Mouse (Mus musculus) limb, embryonic 11.5 days (tissue): ENCODE measurements at regions not wholly inside any gene's neighbourhood (a gene's known extent, or its start where the extent isn't known, plus 50 kb on each side); places are given as distances from the start of the nearest gene placed in this dataset.

Experiments used
- ATAC-seq: fragments of 200-750 bp; cut with Nextera tagmentation; 2 replicates; pipeline ENCODE4 v1.8.0; 2017; ENCODE audit warnings: low read depth; ENCODE audit not compliant: insufficient number of reproducible peaks, low FRiP score, low TSS enrichment
- DNase-seq: peaks from one replicate; pipeline ENCODE4 v3.0.0-alpha.2; 2015; ENCODE audit warnings: low spot score
- H3K27ac ChIP-seq: fragments of 300-500 bp; sonication (generic); replicated peaks from 2 replicates; pipeline ENCODE4 v1.5.1; 2014; ENCODE audit warnings: low read depth, mild to moderate bottlenecking, low read length
- H3K27me3 ChIP-seq: fragments of 300-500 bp; sonication (generic); 2 replicates; pipeline ENCODE4 v1.6.1; 2014; ENCODE audit warnings: mild to moderate bottlenecking, low read length, mixed read lengths; ENCODE audit not compliant: control insufficient read depth, insufficient read depth
- H3K36me3 ChIP-seq: fragments of 300-500 bp; sonication (generic); 2 replicates; pipeline ENCODE4 v1.6.1; 2014; ENCODE audit warnings: mild to moderate bottlenecking, low read length, moderate library complexity, mixed read lengths; ENCODE audit not compliant: control insufficient read depth, insufficient read depth
- H3K4me1 ChIP-seq: fragments of 300-500 bp; sonication (generic); 2 replicates; pipeline ENCODE4 v1.6.1; 2014; ENCODE audit warnings: low read length, mixed read lengths; ENCODE audit not compliant: control insufficient read depth, insufficient read depth
- H3K4me2 ChIP-seq: fragments of 300-500 bp; sonication (generic); 2 replicates; pipeline ENCODE4 v1.6.1; 2014; ENCODE audit warnings: low read depth, mild to moderate bottlenecking, moderate library complexity; ENCODE audit not compliant: severe bottlenecking
- H3K4me3 ChIP-seq: fragments of 300-500 bp; sonication (generic); 2 replicates; pipeline ENCODE4 v1.5.1; 2014; ENCODE audit warnings: low read depth, low read length
- H3K9ac ChIP-seq: fragments of 300-500 bp; sonication (generic); 2 replicates; pipeline ENCODE4 v1.6.1; 2014; ENCODE audit warnings: mild to moderate bottlenecking, low read length
- H3K9me3 ChIP-seq: fragments of 300-500 bp; sonication (generic); 2 replicates; pipeline ENCODE4 v1.6.1; 2016; ENCODE audit warnings: low read length; ENCODE audit not compliant: control insufficient read depth
- WGBS: fragments of 180-500 bp; shearing (Covaris S2); extraction: QIAGEN DNeasy Blood & Tissue Kit; methylation state at CpG from one replicate; pipeline ENCODE4 v1.1.7; 2014; 5-methylcytosine and 5-hydroxymethylcytosine counted together

DNA sequence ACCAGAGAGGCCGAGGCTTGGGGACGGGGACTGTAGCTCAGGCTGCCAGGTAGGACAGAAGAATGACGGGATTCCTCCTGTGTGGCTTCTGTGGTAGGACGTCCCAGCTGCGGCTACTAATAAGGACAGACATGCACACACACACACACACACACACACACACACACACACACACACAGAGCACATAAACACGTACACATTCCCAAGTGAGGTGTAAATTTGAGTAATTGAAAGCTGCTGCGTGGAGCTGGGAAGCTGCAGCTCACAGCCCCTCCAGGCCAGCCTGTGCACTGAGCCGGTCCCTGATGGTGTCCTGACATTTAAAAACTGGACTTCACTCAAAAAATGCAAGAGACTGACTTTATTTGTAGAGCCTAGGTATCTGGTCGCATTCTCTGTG lies 139.3 kb downstream of the Bmp7 start:
- Histone ChIP-seq H3K27ac (no peak overlapping the region; the same call in 1 of the 2 replicates), H3K4me1 (peaks cover 21% of the 10 kb centered on the region), H3K4me3 (no peak overlapping the region), H3K36me3 (no peaks in the 10 kb centered on the region), H3K9ac (no peak overlapping the region), H3K4me2 (no peak overlapping the region), H3K27me3 (no peaks in the 10 kb centered on the region), H3K9me3 (no peaks in the 10 kb centered on the region; the same call in 1 of the 2 replicates)
- DNase-seq (no peak), ATAC-seq (0 out of 2 replicates have a peak, but pooled peaks have one; percentile 24)
- 28% methylated on average over 9 of the region's 9 CpGs for WGBS

DNA sequence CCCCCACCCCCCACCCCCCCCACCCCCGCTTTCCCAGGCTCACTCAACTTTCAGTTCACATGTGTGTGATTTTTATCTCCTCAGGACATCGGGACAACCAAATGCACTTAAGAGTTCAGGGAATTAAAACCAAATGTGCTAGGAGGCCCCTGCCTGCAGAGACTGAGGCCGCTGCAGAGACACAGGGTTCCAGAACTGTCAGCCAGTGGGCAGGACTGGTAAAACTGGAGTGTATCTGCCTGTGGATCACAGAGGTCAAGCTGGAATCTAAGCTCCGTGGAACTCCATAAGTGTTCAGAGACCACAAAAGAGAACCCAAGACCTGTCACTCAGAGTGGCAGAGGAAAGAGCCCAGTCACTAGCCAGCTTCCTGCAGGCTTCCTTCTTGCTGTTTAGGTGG lies 138.3 kb downstream of the Bmp7 start:
- Histone ChIP-seq H3K36me3 (no peaks in the 10 kb centered on the region), H3K27ac (no peak overlapping the region), H3K27me3 (no peaks in the 10 kb centered on the region), H3K4me3 (no peak overlapping the region), H3K9me3 (no peaks in the 10 kb centered on the region; the same call in 1 of the 2 replicates), H3K4me2 (peak overlapping the region; percentile 17; the same call in 1 of the 2 replicates), H3K4me1 (peaks cover 21% of the 10 kb centered on the region), H3K9ac (no peak overlapping the region)
- DNase-seq (peak; percentile 53), ATAC-seq (no peak)
- WGBS = 13% methylated on average over 3 of the region's 4 CpGs

DNA sequence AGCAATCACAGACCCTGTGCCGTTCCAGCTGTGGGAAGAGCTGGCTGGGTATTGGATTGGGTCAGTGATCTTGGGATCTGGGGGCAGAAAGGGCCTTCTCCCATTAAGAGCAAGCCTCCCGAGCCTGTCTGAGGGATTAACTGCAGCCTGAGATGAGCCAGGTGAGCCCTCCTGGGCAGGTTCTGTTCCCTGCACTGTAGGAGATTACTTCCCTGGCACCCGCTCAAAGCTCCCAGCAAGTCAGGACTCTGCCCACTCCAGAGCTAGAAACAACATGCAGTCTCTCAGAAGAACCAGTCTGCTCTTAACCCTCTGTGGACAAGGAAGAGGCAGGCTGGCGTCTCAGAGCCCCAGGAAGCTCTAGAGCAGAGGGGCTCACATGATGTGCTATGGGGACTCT lies 132.7 kb downstream of the Bmp7 start:
- no peaks in the 10 kb centered on the region; the same call in 1 of the 2 replicates for H3K9me3 ChIP-seq
- 61% methylated on average over 4 of the region's 4 CpGs for WGBS
- H3K4me3 ChIP-seq = no peak overlapping the region

DNA sequence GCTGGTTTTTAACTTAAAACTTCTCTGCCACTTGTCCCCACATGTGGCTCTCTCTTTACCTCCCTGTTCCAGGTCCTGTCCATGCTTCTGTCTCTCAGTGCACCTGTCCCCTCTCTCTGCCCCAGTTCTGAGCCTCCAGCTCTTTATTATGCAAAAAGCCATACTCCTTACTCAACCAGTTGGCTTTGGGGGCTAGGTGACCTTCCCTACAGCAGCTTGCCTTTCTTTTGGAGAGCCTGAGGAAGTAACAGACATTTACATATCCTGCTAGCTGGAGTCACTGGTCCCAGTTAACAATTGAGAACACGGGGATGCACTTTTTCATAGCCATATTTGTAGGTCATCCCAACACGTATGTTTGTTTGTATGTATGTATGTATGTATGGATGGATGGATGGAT lies 130.8 kb downstream of the Bmp7 start:
- ATAC-seq = no peak
- DNase-seq = no peak
- WGBS = 89% methylated on average over 2 of the region's 2 CpGs
- Histone ChIP-seq H3K4me3 (no peak overlapping the region), H3K27ac (no peak overlapping the region), H3K9me3 (no peaks in the 10 kb centered on the region), H3K4me2 (no peak overlapping the region), H3K9ac (no peak overlapping the region), H3K27me3 (0 out of 2 replicates have a peak, but pooled peaks cover 5% of the 10 kb centered on the region), H3K36me3 (no peaks in the 10 kb centered on the region), H3K4me1 (peaks cover 7% of the 10 kb centered on the region; the same call in 1 of the 2 replicates)

More for the DNA sequence above, 132.7 kb downstream of the Bmp7 start:
- DNase-seq (no peak), ATAC-seq (no peak)
- H3K4me1 ChIP-seq = peaks cover 7% of the 10 kb centered on the region; the same call in 1 of the 2 replicates
- H3K27me3 ChIP-seq = 0 out of 2 replicates have a peak, but pooled peaks cover 5% of the 10 kb centered on the region
- H3K4me2 ChIP-seq = no peak overlapping the region
- H3K36me3 ChIP-seq = no peaks in the 10 kb centered on the region
- H3K27ac ChIP-seq = no peak overlapping the region
- no peak overlapping the region for H3K9ac ChIP-seq

DNA sequence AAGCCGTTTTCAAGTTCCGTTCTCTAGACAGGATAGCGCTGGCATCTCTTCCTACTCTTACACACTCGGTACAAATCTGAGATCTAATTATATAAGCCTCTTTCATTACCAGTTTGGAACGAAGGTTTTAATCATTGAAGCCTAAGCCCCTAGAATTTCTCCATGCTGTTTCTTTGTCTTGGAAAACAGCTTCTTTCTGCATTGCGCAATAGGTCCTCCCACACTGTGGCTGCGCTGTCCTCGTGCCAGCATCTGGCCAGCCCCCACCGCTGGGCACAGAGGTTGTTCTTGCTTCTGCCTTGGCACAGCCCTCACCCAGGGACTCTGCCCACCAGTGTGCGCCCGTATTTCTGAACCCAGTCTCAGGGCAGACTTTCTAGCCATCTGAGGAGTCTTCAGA lies 126.8 kb downstream of the Bmp7 start:
- H3K36me3 ChIP-seq = no peaks in the 10 kb centered on the region
- ATAC-seq (no peak), DNase-seq (no peak)
- WGBS = 89% methylated on average over 11 of the region's 11 CpGs
- H3K9ac ChIP-seq = no peak overlapping the region
- H3K9me3 ChIP-seq = no peaks in the 10 kb centered on the region
- no peak overlapping the region for H3K4me3 ChIP-seq
- peaks cover 7% of the 10 kb centered on the region; the same call in 1 of the 2 replicates for H3K4me1 ChIP-seq
- no peaks in the 10 kb centered on the region for H3K27me3 ChIP-seq
- no peak overlapping the region for H3K27ac ChIP-seq
- no peak overlapping the region for H3K4me2 ChIP-seq

DNA sequence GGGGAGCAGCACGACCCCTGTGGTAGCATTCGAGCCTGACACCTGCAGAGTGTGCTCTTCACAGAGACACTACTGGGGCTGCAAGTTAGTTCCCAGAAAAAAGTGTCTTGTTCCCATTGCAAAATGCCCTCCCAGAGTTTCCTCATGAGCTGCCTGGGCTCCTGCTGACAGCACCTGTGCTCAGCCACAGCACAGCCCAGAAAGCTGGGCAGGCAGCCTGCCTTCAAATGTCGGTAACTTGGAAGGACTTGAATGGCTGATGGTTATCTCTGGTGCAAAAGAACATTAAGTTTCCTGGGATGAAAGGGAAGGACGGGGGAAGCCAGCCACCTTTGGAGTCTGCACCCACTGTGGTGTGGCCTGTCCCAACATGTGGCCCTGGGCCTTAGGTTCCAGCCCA lies 126.2 kb downstream of the Bmp7 start:
- 59% methylated on average over 4 of the region's 4 CpGs for WGBS
- Histone ChIP-seq H3K4me3 (no peak overlapping the region), H3K4me2 (no peak overlapping the region), H3K27me3 (no peaks in the 10 kb centered on the region), H3K36me3 (no peaks in the 10 kb centered on the region), H3K9ac (no peak overlapping the region), H3K4me1 (peaks cover 7% of the 10 kb centered on the region; the same call in 1 of the 2 replicates), H3K9me3 (no peaks in the 10 kb centered on the region), H3K27ac (no peak overlapping the region)
- DNase-seq = no peak
- ATAC-seq = no peak

DNA sequence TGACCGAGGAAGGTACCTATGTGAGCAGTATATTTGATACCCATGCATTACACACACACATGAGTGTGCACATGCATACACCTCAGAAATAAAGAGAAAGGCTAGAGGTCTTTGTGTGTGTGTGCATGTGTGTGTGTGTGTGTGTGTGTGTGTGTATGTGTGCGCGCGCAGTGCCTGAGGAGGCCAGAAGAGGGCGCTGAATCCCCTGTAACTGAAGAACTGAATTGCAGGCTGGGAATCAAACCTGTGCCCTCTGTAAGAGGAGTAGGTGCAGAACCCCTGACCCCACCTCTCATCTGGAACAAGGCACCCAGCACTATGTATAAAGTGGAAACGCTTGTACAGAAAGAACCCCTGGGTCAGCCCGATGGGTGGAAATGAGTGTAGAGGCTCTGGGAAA lies 125.0 kb downstream of the Bmp7 start:
- H3K27me3 ChIP-seq = no peaks in the 10 kb centered on the region
- H3K9ac ChIP-seq = no peak overlapping the region
- H3K4me2 ChIP-seq = no peak overlapping the region
- 97% methylated on average over 7 of the region's 7 CpGs for WGBS
- no peaks in the 10 kb centered on the region for H3K36me3 ChIP-seq
- H3K27ac ChIP-seq = no peak overlapping the region
- ATAC-seq (no peak), DNase-seq (no peak)
- H3K4me3 ChIP-seq = no peak overlapping the region
- no peaks in the 10 kb centered on the region for H3K9me3 ChIP-seq
- H3K4me1 ChIP-seq = peaks cover 7% of the 10 kb centered on the region; the same call in 1 of the 2 replicates

DNA sequence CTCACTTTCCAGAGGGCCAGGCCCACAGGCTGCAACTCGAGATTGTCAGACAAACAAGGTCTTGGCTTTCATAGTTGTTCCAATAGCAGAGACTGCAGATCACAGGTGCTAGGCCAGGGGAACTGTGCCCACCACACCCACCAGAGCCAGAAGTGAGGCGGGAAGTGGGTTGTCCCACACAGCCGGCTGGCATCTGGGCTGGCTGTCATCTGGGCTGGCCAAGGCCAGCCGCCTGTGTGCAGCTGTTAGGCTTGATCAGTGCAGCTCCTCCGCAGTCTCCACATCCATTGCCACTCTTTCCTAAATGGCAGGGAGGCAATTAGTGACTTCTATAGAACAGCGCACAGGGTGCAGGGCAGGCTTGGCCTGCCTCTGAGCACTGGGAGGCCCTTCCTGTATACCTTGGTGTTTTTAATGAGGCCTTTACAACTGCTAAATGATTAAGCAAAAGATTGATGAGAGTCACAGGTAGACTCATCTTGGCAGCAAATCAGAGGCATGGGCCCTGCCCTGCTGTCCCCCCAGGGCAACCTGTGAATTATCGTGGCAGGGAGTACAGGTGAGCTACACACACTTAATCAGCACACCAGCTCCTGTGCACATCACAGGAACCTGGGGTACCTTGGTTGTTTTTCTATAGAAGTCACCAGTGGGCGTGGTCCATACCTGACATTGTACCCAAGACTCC lies 122.9 kb downstream of the Bmp7 start:
- H3K27ac ChIP-seq = no peak overlapping the region
- no peak overlapping the region for H3K9ac ChIP-seq
- ATAC-seq (no peak), DNase-seq (no peak)
- no peaks in the 10 kb centered on the region for H3K4me1 ChIP-seq
- no peaks in the 10 kb centered on the region for H3K36me3 ChIP-seq
- no peak overlapping the region for H3K4me3 ChIP-seq
- no peak overlapping the region for H3K4me2 ChIP-seq
- H3K9me3 ChIP-seq = no peaks in the 10 kb centered on the region
- H3K27me3 ChIP-seq = no peaks in the 10 kb centered on the region
- WGBS = 56% methylated on average over 8 of the region's 8 CpGs
